Mouse (Mus musculus): ENCODE measurements around the gene Hist1h4b. TPM values are rescaled to one million over a fixed set of nuclear protein-coding genes. Genes with fewer than 3 reads are reported as not detected.
"Not testable (repeated sequence)": the region's sequence is repeated elsewhere in the genome, so short reads cannot be mapped to it uniquely, and the experiment has no call there.

Hist1h4b gene
- total RNA-seq, 1 experiment from 2014 or later, result 10.8 TPM

- ATAC-seq (replicated peaks; ENCODE audit: insufficient number of reproducible peaks, low FRiP score, low TSS enrichment, poor library complexity, severe bottlenecking), result no peak
These were observed 12.1 kb downstream of the Hist1h4b start for GRCm38 (mm10) chr13:23768834-23769397.

- ATAC-seq (replicated peaks; ENCODE audit: insufficient number of reproducible peaks, low FRiP score, low TSS enrichment, poor library complexity, severe bottlenecking), result not testable (repeated sequence)
These were observed 12.8 kb downstream of the Hist1h4b start, which contains the start of gene Trim38 for GRCm38 (mm10) chr13:23769613-23770012. TSS of gene Trim38 (plus strand) at chr13:23769913.

- peak; percentile 50; the same call in 1 of the 2 replicates for ATAC-seq (replicated peaks; ENCODE audit: insufficient number of reproducible peaks, low FRiP score, low TSS enrichment, poor library complexity, severe bottlenecking)
These were observed 15.9 kb downstream of the Hist1h4b start for GRCm38 (mm10) chr13:23772561-23773313.

GRCm38 (mm10) chr13:23778339-23778738, 21.5 kb downstream of the Hist1h4b start:
- no peak for ATAC-seq (replicated peaks; ENCODE audit: insufficient number of reproducible peaks, low FRiP score, low TSS enrichment, poor library complexity, severe bottlenecking)

GRCm38 (mm10) chr13:23779025-23779424, 22.2 kb downstream of the Hist1h4b start:
- no peak for ATAC-seq (replicated peaks; ENCODE audit: insufficient number of reproducible peaks, low FRiP score, low TSS enrichment, poor library complexity, severe bottlenecking)

- ATAC-seq (replicated peaks; ENCODE audit: insufficient number of reproducible peaks, low FRiP score, low TSS enrichment, poor library complexity, severe bottlenecking), result peak; percentile 80
These were observed 35.7 kb downstream of the Hist1h4b start for GRCm38 (mm10) chr13:23792520-23792919.

GRCm38 (mm10) chr13:23799405-23799804, 42.6 kb downstream of the Hist1h4b start:
- peak; percentile 94 for ATAC-seq (replicated peaks; ENCODE audit: insufficient number of reproducible peaks, low FRiP score, low TSS enrichment, poor library complexity, severe bottlenecking)

- no peak for ATAC-seq (replicated peaks; ENCODE audit: insufficient number of reproducible peaks, low FRiP score, low TSS enrichment, poor library complexity, severe bottlenecking)
These were observed 47.7 kb downstream of the Hist1h4b start for GRCm38 (mm10) chr13:23804532-23804931.

- no peak for ATAC-seq (replicated peaks; ENCODE audit: insufficient number of reproducible peaks, low FRiP score, low TSS enrichment, poor library complexity, severe bottlenecking)
These were observed 49.7 kb downstream of the Hist1h4b start, which contains the start of gene Slc17a2 for GRCm38 (mm10) chr13:23806422-23807052. TSS of gene Slc17a2 (plus strand) at chr13:23806993.

Other genes starting within 250 kb of the Hist1h4b start
- gene Hist1h4h, start 226.0 kb upstream of the Hist1h4b start, total RNA-seq (2017), result 24.5 to 149 TPM (median 46.4 TPM) in 3 replicates
- gene Hist1h2af, start 223.1 kb upstream of the Hist1h4b start, total RNA-seq (2017), result 1.4 to 11.6 TPM in 2 of 3 replicates, not detected in the other
- gene Hist1h3g, start 221.6 kb upstream of the Hist1h4b start, total RNA-seq (2017), result not detected in 3 replicates
- gene Hist1h2bh, start 213.6 kb upstream of the Hist1h4b start, total RNA-seq (2017), result 0.21 to 4.4 TPM (median 2.1 TPM) in 3 replicates
- 0.53 to 21.8 TPM (median 16.4 TPM) in 3 replicates for gene Hist1h3f, start 213.0 kb upstream of the Hist1h4b start, total RNA-seq (2017)
- gene Hist1h4f, start 205.4 kb upstream of the Hist1h4b start, total RNA-seq (2017), result 42.2 to 123 TPM (median 49.9 TPM) in 3 replicates
- gene Hist1h1d, start 203.8 kb upstream of the Hist1h4b start, total RNA-seq (2017), result 16.3 to 25.9 TPM (median 21.9 TPM) in 3 replicates
- gene Hist1h3e, start 194.6 kb upstream of the Hist1h4b start, total RNA-seq (2017), result 12.4 to 48.1 TPM (median 39.4 TPM) in 3 replicates
- gene Hist1h2ae, start 185.8 kb upstream of the Hist1h4b start, total RNA-seq (2017), result 6.1 to 28.4 TPM (median 15.0 TPM) in 3 replicates
- gene Hist1h2bg, start 185.6 kb upstream of the Hist1h4b start, total RNA-seq (2017), result 86.4 to 193 TPM (median 86.9 TPM) in 3 replicates
- 19.2 to 51.4 TPM (median 45.4 TPM) in 3 replicates for gene Hist1h2bf, start 182.8 kb upstream of the Hist1h4b start, total RNA-seq (2017)
- 1.5 to 92.8 TPM (median 16.7 TPM) in 3 replicates for gene Hist1h2ad, start 182.6 kb upstream of the Hist1h4b start, total RNA-seq (2017)
- gene Hist1h3d, start 181.2 kb upstream of the Hist1h4b start, total RNA-seq (2017), result 1.5 to 3.3 TPM (median 2.1 TPM) in 3 replicates
- 78.9 to 170 TPM (median 90.0 TPM) in 3 replicates for gene Hist1h4d, start 175.4 kb upstream of the Hist1h4b start, total RNA-seq (2017)
- 13.1 to 35.9 TPM (median 14.5 TPM) in 3 replicates for gene Hist1h2be, start 135.9 kb upstream of the Hist1h4b start, total RNA-seq (2017)
- 81.6 to 216 TPM (median 97.2 TPM) in 3 replicates for gene Hist1h1e, start 134.5 kb upstream of the Hist1h4b start, total RNA-seq (2017)
- 5.0 to 8.9 TPM (median 8.3 TPM) in 3 replicates for gene Hist1h2ac, start 73.1 kb upstream of the Hist1h4b start, total RNA-seq (2017)
- 28.7 to 101 TPM (median 49.7 TPM) in 3 replicates for gene Hist1h2bc, start 72.8 kb upstream of the Hist1h4b start, total RNA-seq (2017)
- gene Hist1h1t, start 61.2 kb upstream of the Hist1h4b start, total RNA-seq (2017), result not detected in 3 replicates
- gene Hist1h4c, start 58.6 kb upstream of the Hist1h4b start, total RNA-seq (2017), result 82.1 to 150 TPM (median 93.5 TPM) in 3 replicates
- 90.6 to 170 TPM (median 150 TPM) in 3 replicates for gene Hfe, start 46.2 kb upstream of the Hist1h4b start, total RNA-seq (2017)
- 589 to 739 TPM (median 677 TPM) in 3 replicates for gene Hist1h1c, start 18.2 kb upstream of the Hist1h4b start, total RNA-seq (2017)
- gene Hist1h3c, start 11.4 kb upstream of the Hist1h4b start, total RNA-seq (2017), result 6.8 TPM in 1 of 3 replicates, not detected in the others
- 151 to 300 TPM (median 178 TPM) in 3 replicates for gene Hist1h2bb, start 10.3 kb upstream of the Hist1h4b start, total RNA-seq (2017)
- 64.3 to 74.6 TPM in 2 of 3 replicates, not detected in the other for gene Hist1h2ab, start 5.9 kb upstream of the Hist1h4b start, total RNA-seq (2017)
- gene Hist1h3b, start 4.7 kb upstream of the Hist1h4b start, total RNA-seq (2017), result 9.7 TPM in 1 of 3 replicates, not detected in the others
- 43.2 to 186 TPM (median 59.3 TPM) in 3 replicates for gene Hist1h4a, start 4.2 kb downstream of the Hist1h4b start, total RNA-seq (2017)
- gene Hist1h3a, start 5.4 kb downstream of the Hist1h4b start, total RNA-seq (2017), result 4.6 to 86.2 TPM (median 18.3 TPM) in 3 replicates
- gene Hist1h1a, start 6.7 kb downstream of the Hist1h4b start, total RNA-seq (2017), result 55.4 to 86.3 TPM (median 64.8 TPM) in 3 replicates
- not detected in 3 replicates for gene Trim38, start 12.9 kb downstream of the Hist1h4b start, total RNA-seq (2017)
- not detected in 3 replicates for gene Slc17a2, start 50.0 kb downstream of the Hist1h4b start, total RNA-seq (2017)
- gene Slc17a3, start 82.4 kb downstream of the Hist1h4b start, total RNA-seq (2017), result not detected in 3 replicates
- gene Slc17a1, start 110.7 kb downstream of the Hist1h4b start, total RNA-seq (2017), result not detected in 3 replicates
- gene Slc17a4, start 158.0 kb downstream of the Hist1h4b start, total RNA-seq (2017), result not detected in 3 replicates
- gene Hist1h2ba, start 177.1 kb downstream of the Hist1h4b start, total RNA-seq (2017), result not detected in 3 replicates
- not detected in 3 replicates for gene Hist1h2aa, start 177.4 kb downstream of the Hist1h4b start, total RNA-seq (2017)
- not detected in 3 replicates for gene Scgn, start 234.2 kb downstream of the Hist1h4b start, total RNA-seq (2017)

All from monocyte, adult 5-6 weeks (primary cell).